Mouse (Mus musculus) brain, embryonic 14.5 days (tissue): ENCODE measurements around the gene Nlrp6. TPM values are rescaled to one million over a fixed set of nuclear protein-coding genes. Genes with fewer than 3 reads are reported as not detected.
A peak's percentile ranks its signal among the peaks of the same experiment; 100 is the strongest.
"Not testable (repeated sequence)": the region's sequence is repeated elsewhere in the genome, so short reads cannot be mapped to it uniquely, and the experiment has no call there.

Experiments used
- DNase-seq: peaks from one replicate; pipeline ENCODE4 v3.0.0-alpha.2; 2011; ENCODE audit warnings: low read depth
- CTCF ChIP-seq: fragments of 200-500 bp; IDR thresholded peaks from 2 replicates; pipeline ENCODE4 v1.5.1; 2012; ENCODE audit warnings: inconsistent platforms, mild to moderate bottlenecking, moderate library complexity, borderline replicate concordance; ENCODE audit not compliant: insufficient read depth, insufficient read length; ENCODE audit errors: extremely low read depth
- POLR2A ChIP-seq: fragments of 200-500 bp; IDR thresholded peaks from 2 replicates; pipeline ENCODE4 v1.6.1; 2012; ENCODE audit warnings: mild to moderate bottlenecking, inconsistent platforms, borderline replicate concordance; ENCODE audit not compliant: poor library complexity, insufficient read depth, insufficient read length, severe bottlenecking; ENCODE audit errors: extremely low read depth
- polyA plus RNA-seq: library from polyadenylated mRNA; depleted of rRNA; stranded (reverse); fragments of >200 nt; gene quantifications from 2 replicates; pipeline ENCODE4 v1.2.3, GENCODE M21; 2012; rRNA removed

Nlrp6 gene
- polyA plus RNA-seq: 0.18 and 0.21 TPM in 2 replicates

- TF ChIP-seq CTCF: no peak
- no peak for TF ChIP-seq POLR2A
- no peak for DNase-seq
Observed at GRCm38 (mm10) chr7:140920418-140921029, at the start of gene Nlrp6. Nlrp6 (plus strand) TSS chr7:140920902.

GRCm38 (mm10) chr7:140874224-140874623, 46.5 kb upstream of the Nlrp6 start:
- no peak for DNase-seq
- no peak for TF ChIP-seq POLR2A
- no peak for TF ChIP-seq CTCF

- no peak for TF ChIP-seq POLR2A
- no peak for TF ChIP-seq CTCF
- DNase-seq: no peak
Observed at GRCm38 (mm10) chr7:140877364-140877763, 43.3 kb upstream of the Nlrp6 start.

- no peak for DNase-seq
- TF ChIP-seq CTCF (no peak), POLR2A (no peak)
Observed at GRCm38 (mm10) chr7:140879355-140879754, 41.3 kb upstream of the Nlrp6 start.

- DNase-seq: no peak
- TF ChIP-seq CTCF (no peak), POLR2A (no peak)
Observed at GRCm38 (mm10) chr7:140880419-140880818, 40.3 kb upstream of the Nlrp6 start.

GRCm38 (mm10) chr7:140880865-140881515, 39.7 kb upstream of the Nlrp6 start:
- DNase-seq: no peak
- no peak for TF ChIP-seq POLR2A
- TF ChIP-seq CTCF: no peak

GRCm38 (mm10) chr7:140881696-140882468, 38.8 kb upstream of the Nlrp6 start, which contains the start of the genes Psmd13 and Sirt3:
Psmd13 (plus strand) TSS chr7:140881968.
Sirt3 (minus strand) TSS chr7:140882309.
- peak; percentile 98 for DNase-seq
- TF ChIP-seq CTCF (no peak), POLR2A (0 out of 2 replicates have a peak, but pooled peaks have one; percentile 9)

GRCm38 (mm10) chr7:140882469-140882803, 38.3 kb upstream of the Nlrp6 start:
- TF ChIP-seq POLR2A (no peak), CTCF (no peak)
- no peak for DNase-seq

GRCm38 (mm10) chr7:140890636-140891035, 30.1 kb upstream of the Nlrp6 start:
- DNase-seq: not testable (repeated sequence)

- no peak for DNase-seq
- TF ChIP-seq POLR2A: no peak
- no peak for TF ChIP-seq CTCF
Observed at GRCm38 (mm10) chr7:140894031-140894430, 26.7 kb upstream of the Nlrp6 start.

GRCm38 (mm10) chr7:140894611-140895010, 26.1 kb upstream of the Nlrp6 start:
- no peak for TF ChIP-seq CTCF
- TF ChIP-seq POLR2A: no peak
- DNase-seq: no peak
